Mouse (Mus musculus) embryonic fibroblast, embryonic 13.5 days (primary cell): Measurements from ENCODE around the gene Cobl. TPM values are rescaled to one million over a fixed set of nuclear protein-coding genes. Genes with fewer than 3 reads are reported as not detected.

ENCODE experiments used
- H3K27ac ChIP-seq: 2 replicates; pipeline ENCODE4 v1.5.1; 2012; ENCODE audit warnings: low read length, control low read depth, inconsistent platforms; ENCODE audit not compliant: insufficient read depth
- H3K4me1 ChIP-seq: 2 replicates; pipeline ENCODE4 v1.6.1; 2011; ENCODE audit warnings: low read length; ENCODE audit not compliant: control insufficient read depth, insufficient read depth
- H3K4me3 ChIP-seq: 2 replicates; pipeline ENCODE4 v1.5.1; 2011; ENCODE audit warnings: mild to moderate bottlenecking, control low read depth, low read length; ENCODE audit not compliant: insufficient read depth
- CTCF ChIP-seq: IDR thresholded peaks from 2 replicates; pipeline ENCODE4 v1.5.1; 2011; ENCODE audit warnings: mild to moderate bottlenecking, control low read depth, low read length, moderate library complexity, borderline replicate concordance; ENCODE audit not compliant: insufficient read depth
- POLR2A ChIP-seq: IDR thresholded peaks from 2 replicates; pipeline ENCODE4 v1.6.1; 2011; ENCODE audit warnings: low read depth, mild to moderate bottlenecking, control low read depth, low read length, moderate library complexity
- polyA plus RNA-seq: library from polyadenylated mRNA; stranded (reverse); fragments of >200 nt; gene quantifications from 2 replicates; pipeline ENCODE4 v1.2.4, GENCODE M21; 2011; ENCODE audit warnings: low read depth; ENCODE audit not compliant: missing spikeins, insufficient read length

The Cobl gene
- polyA plus RNA-seq, 1 experiment: 4.2 TPM

- no peak overlapping the region for H3K4me3 ChIP-seq
- no peak for TF ChIP-seq CTCF
- TF ChIP-seq POLR2A: no peak
- H3K27ac ChIP-seq: no peak overlapping the region
These were observed 128.6 kb downstream of the Cobl start for GRCm38 (mm10) chr11:12336145-12336544.

GRCm38 (mm10) chr11:12331997-12332396 is 132.8 kb downstream of the Cobl start:
- no peak overlapping the region for H3K4me3 ChIP-seq
- H3K27ac ChIP-seq: no peak overlapping the region
- TF ChIP-seq CTCF (no peak), POLR2A (no peak)
- no peaks in the 10 kb centered on the region for H3K4me1 ChIP-seq

More at GRCm38 (mm10) chr11:12336145-12336544, 128.6 kb downstream of the Cobl start:
- H3K4me1 ChIP-seq: peaks cover 5% of the 10 kb centered on the region

DNA sequence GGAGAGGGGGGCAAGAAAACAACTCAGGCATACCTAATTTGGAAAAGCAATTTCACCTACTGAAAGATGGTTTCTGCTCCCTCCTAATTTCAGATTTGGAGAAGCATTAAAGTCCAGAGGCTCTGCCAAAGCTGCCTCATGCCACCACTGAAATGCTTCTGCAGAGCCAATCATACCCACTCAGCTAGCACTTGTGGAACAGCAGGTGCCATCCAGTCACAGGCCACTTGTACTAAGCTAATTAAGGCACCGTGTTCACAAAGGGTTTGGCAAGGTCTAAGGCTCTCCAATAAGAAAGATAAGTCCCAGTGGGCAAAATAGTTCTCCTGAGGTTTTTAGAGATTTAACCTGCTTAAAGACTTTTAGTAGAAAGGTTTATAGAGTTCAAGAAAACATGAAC is 143.3 kb downstream of the Cobl start:
- no peaks in the 10 kb centered on the region for H3K4me1 ChIP-seq
- no peak overlapping the region for H3K4me3 ChIP-seq
- TF ChIP-seq POLR2A (no peak), CTCF (no peak)
- H3K27ac ChIP-seq: no peak overlapping the region

GRCm38 (mm10) chr11:12319318-12319717 is 145.4 kb downstream of the Cobl start:
- TF ChIP-seq POLR2A (no peak), CTCF (no peak)
- Histone ChIP-seq H3K4me1 (no peaks in the 10 kb centered on the region; the same call in 1 of the 2 replicates), H3K4me3 (no peak overlapping the region), H3K27ac (no peak overlapping the region)

GRCm38 (mm10) chr11:12315670-12316069 is 149.1 kb downstream of the Cobl start:
- Histone ChIP-seq H3K4me3 (no peak overlapping the region), H3K27ac (no peak overlapping the region), H3K4me1 (no peaks in the 10 kb centered on the region; the same call in 1 of the 2 replicates)
- TF ChIP-seq POLR2A (no peak), CTCF (no peak)

GRCm38 (mm10) chr11:12314278-12315043 is 150.3 kb downstream of the Cobl start:
- H3K27ac ChIP-seq: no peak overlapping the region
- no peaks in the 10 kb centered on the region; the same call in 1 of the 2 replicates for H3K4me1 ChIP-seq
- TF ChIP-seq POLR2A: no peak
- TF ChIP-seq CTCF: no peak
- no peak overlapping the region for H3K4me3 ChIP-seq

DNA sequence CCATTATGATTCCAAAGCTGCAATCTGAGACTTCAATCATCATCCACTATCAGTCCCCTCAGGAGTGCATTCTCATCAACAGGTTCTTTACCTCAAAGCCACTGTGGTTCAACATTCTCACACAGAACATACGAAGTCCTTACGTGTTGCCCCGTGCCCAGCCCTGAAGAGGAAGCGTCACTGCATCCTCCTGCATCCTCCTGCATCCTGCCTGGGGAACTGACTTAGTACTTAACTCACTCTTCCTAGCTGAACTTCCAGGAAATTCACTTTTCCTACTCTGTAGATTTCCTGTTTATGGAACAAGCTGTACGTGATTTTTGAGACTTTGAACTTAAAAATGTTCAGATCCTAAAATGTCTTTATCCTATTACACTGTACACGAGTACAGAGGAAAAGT is 153.3 kb downstream of the Cobl start:
- TF ChIP-seq CTCF: no peak
- TF ChIP-seq POLR2A: no peak
- Histone ChIP-seq H3K27ac (no peak overlapping the region), H3K4me1 (no peaks in the 10 kb centered on the region; the same call in none of the 2 replicates), H3K4me3 (no peak overlapping the region)

DNA sequence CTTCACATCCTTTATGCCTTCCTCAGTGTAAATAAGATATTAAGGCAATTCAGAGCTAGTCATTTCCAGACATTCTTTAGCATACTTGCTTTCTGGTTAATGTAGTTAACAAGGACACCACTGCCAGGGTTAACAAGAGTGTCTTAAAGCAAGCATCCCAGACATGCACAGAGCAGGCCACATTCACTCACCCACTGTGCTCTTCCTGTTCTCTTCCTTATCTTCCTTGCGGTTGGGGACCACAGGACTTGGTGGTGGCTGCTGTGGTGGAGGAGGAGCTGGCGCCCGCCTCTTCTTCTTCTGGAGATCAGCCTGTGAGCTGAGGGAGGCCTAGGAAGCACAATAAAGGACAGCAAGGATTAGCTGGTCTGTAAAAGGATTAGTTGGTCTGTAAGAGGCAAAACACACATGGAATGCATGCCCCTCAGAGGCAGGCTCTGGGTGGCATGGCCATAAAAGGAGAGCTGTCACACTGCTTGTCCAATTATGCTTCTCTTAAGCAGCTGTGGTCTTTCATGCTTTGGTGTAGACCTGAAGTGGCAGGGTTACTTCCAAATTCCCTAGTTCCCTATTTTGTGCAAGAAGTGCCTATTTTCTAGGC is 155.2 kb downstream of the Cobl start:
- Histone ChIP-seq H3K27ac (peak overlapping the region; percentile 32; the same call in 1 of the 2 replicates), H3K4me3 (no peak overlapping the region), H3K4me1 (peaks cover 5% of the 10 kb centered on the region)
- no peak for TF ChIP-seq POLR2A
- no peak for TF ChIP-seq CTCF

DNA sequence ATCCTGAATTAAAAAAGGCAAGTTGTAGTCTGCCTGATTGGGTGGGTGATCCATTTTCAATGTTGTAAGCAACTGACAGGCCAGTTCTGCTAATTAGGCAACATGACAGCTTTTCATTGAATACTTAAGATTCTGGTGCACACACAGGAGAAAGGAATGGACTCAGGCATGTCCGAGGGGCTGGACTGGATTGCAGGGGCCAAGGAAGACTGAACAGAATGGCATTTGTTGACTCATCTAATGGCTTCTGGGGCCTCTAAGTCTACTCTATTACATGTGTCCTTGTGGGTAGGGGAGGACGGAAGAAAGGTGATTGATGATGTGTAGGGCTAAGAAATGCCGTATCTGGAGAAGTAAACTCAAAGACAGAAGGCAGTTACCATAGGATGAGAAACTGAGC is 159.9 kb downstream of the Cobl start:
- Histone ChIP-seq H3K4me3 (no peak overlapping the region), H3K4me1 (peaks cover 6% of the 10 kb centered on the region), H3K27ac (peak overlapping the region; percentile 78; the same call in 1 of the 2 replicates)
- no peak for TF ChIP-seq POLR2A
- TF ChIP-seq CTCF: no peak
